Mouse (Mus musculus): Measurements from ENCODE around the gene Pex12.
"Not testable (repeated sequence)": the region's sequence is repeated elsewhere in the genome, so short reads cannot be mapped to it uniquely, and the experiment has no call there.

The Pex12 gene

GRCm38 (mm10) chr11:83302526-83303251 lies at the start of gene Pex12:
Gene Pex12, minus strand, starts transcription at chr11:83302586.
- DNase-seq, result peak; percentile 92

GRCm38 (mm10) chr11:83341716-83342245 lies 39.4 kb upstream of the Pex12 start:
- DNase-seq, result no peak

GRCm38 (mm10) chr11:83339705-83340104 lies 37.3 kb upstream of the Pex12 start:
- DNase-seq, result no peak

GRCm38 (mm10) chr11:83335826-83336225 lies 33.4 kb upstream of the Pex12 start:
- DNase-seq, result no peak

- DNase-seq, result peak; percentile 31
Measured at GRCm38 (mm10) chr11:83327427-83327826, 25.0 kb upstream of the Pex12 start.

- DNase-seq, result not testable (repeated sequence)
Measured at GRCm38 (mm10) chr11:83326692-83327091, 24.3 kb upstream of the Pex12 start.

- no peak for DNase-seq
Measured at GRCm38 (mm10) chr11:83319048-83319447, 16.7 kb upstream of the Pex12 start.

GRCm38 (mm10) chr11:83312471-83312870 lies 10.1 kb upstream of the Pex12 start:
- no peak for DNase-seq

GRCm38 (mm10) chr11:83306700-83307253 lies 4.4 kb upstream of the Pex12 start:
- DNase-seq, result no peak

GRCm38 (mm10) chr11:83304485-83304884 lies 2.1 kb upstream of the Pex12 start:
- DNase-seq, result no peak

GRCm38 (mm10) chr11:83303751-83304150 lies 1.4 kb upstream of the Pex12 start:
- peak; percentile 38 for DNase-seq

- no peak for DNase-seq
Measured at GRCm38 (mm10) chr11:83302124-83302523, 262 bp downstream of the Pex12 start.

- DNase-seq, result no peak
Measured at GRCm38 (mm10) chr11:83301431-83301831, 955 bp downstream of the Pex12 start.

- no peak for DNase-seq
Measured at GRCm38 (mm10) chr11:83299724-83300123, 2.7 kb downstream of the Pex12 start.

- DNase-seq, result peak; percentile 96
Measured at GRCm38 (mm10) chr11:83298225-83299195, 3.9 kb downstream of the Pex12 start, which contains the start of gene Ap2b1. Gene Ap2b1, plus strand, starts transcription at chr11:83299024.

GRCm38 (mm10) chr11:83297816-83298215 lies 4.6 kb downstream of the Pex12 start:
- no peak for DNase-seq

GRCm38 (mm10) chr11:83294133-83294532 lies 8.3 kb downstream of the Pex12 start:
- DNase-seq, result no peak

GRCm38 (mm10) chr11:83293182-83293581 lies 9.2 kb downstream of the Pex12 start:
- DNase-seq, result no peak

- DNase-seq, result no peak
Measured at GRCm38 (mm10) chr11:83292251-83292587, 10.2 kb downstream of the Pex12 start.

- peak; percentile 97 for DNase-seq
Measured at GRCm38 (mm10) chr11:83291375-83292250, 10.8 kb downstream of the Pex12 start.

GRCm38 (mm10) chr11:83289633-83290032 lies 12.8 kb downstream of the Pex12 start:
- no peak for DNase-seq

- no peak for DNase-seq
Measured at GRCm38 (mm10) chr11:83289036-83289435, 13.3 kb downstream of the Pex12 start.

Data from kidney, adult 11 months (tissue).